Mouse (Mus musculus) cerebellum, adult 2 months (tissue): ENCODE results near the gene Gstm3. TPM values are rescaled to one million over a fixed set of nuclear protein-coding genes. Genes with fewer than 3 reads are reported as not detected.
"Not testable (repeated sequence)": the region's sequence is repeated elsewhere in the genome, so short reads cannot be mapped to it uniquely, and the experiment has no call there.

Experiments
- DNase-seq, 2 experiments: peaks; one replicate each; pipeline ENCODE4 v3.0.0; 2021
- H3K27ac ChIP-seq: fragments of 200-500 bp; 2 replicates; pipeline ENCODE4 v1.5.1; 2012; ENCODE audit warnings: low read length, control low read depth, inconsistent platforms; ENCODE audit not compliant: insufficient read depth
- H3K27me3 ChIP-seq: fragments of 200-500 bp; 2 replicates; pipeline ENCODE4 v1.6.1; 2012; ENCODE audit warnings: inconsistent platforms, mild to moderate bottlenecking, low read length, moderate library complexity; ENCODE audit not compliant: control insufficient read depth, insufficient read depth
- H3K4me1 ChIP-seq: fragments of 200-500 bp; 2 replicates; pipeline ENCODE4 v1.6.1; 2011; ENCODE audit warnings: low read length; ENCODE audit not compliant: control insufficient read depth, insufficient read depth
- H3K4me3 ChIP-seq: fragments of 200-500 bp; replicated peaks from 2 replicates; pipeline ENCODE3; 2011; ENCODE audit warnings: mild to moderate bottlenecking, low read depth, low read length, control low read depth; ENCODE audit not compliant: insufficient read depth
- CTCF ChIP-seq: fragments of 200-500 bp; IDR thresholded peaks from 2 replicates; pipeline ENCODE4 v1.5.1; 2011; ENCODE audit warnings: low read depth, mild to moderate bottlenecking, control low read depth, low read length, moderate library complexity, borderline replicate concordance; ENCODE audit not compliant: insufficient read depth
- POLR2A ChIP-seq: fragments of 200-500 bp; IDR thresholded peaks from 2 replicates; pipeline ENCODE4 v1.6.1; 2011; ENCODE audit warnings: low read length, control low read depth, borderline replicate concordance; ENCODE audit not compliant: insufficient read depth
- WGBS: fragments of 180-500 bp; shearing (Covaris S2); methylation state at CpG from one replicate; pipeline ENCODE4 v1.1.7; 2018; 5-methylcytosine and 5-hydroxymethylcytosine counted together
- polyA plus RNA-seq: library from polyadenylated mRNA; depleted of rRNA; stranded (reverse); fragments of >200 nt; gene quantifications from 2 replicates; pipeline ENCODE4 v1.2.3, GENCODE M21; 2012; rRNA removed

Gstm3 gene
- polyA plus RNA-seq: not detected in 2 replicates

- H3K27me3 ChIP-seq: no peaks in the 10 kb centered on the region; the same call in 1 of the 2 replicates
- no peak within 1 kb of the TSS for H3K4me3 ChIP-seq
- no peaks in the 10 kb centered on the region for H3K4me1 ChIP-seq
- WGBS: 73% methylated on average over 13 of the region's 13 CpGs
- DNase-seq: no peak
- H3K27ac ChIP-seq: no peak within 1 kb of the TSS
- no peak for TF ChIP-seq CTCF
Measured at GRCm38 (mm10) chr3:107968724-107969395, at the start of gene Gstm3. Gene Gstm3 (minus strand): TSS chr3:107969283.

- Histone ChIP-seq H3K4me3 (peak overlapping the region; percentile 71), H3K4me1 (no peaks in the 10 kb centered on the region), H3K27ac (no peak overlapping the region; the same call in 1 of the 2 replicates), H3K27me3 (no peaks in the 10 kb centered on the region)
- no peak for DNase-seq
- TF ChIP-seq CTCF (no peak), POLR2A (no peak)
- WGBS: 17% methylated on average over 14 of the region's 14 CpGs
Measured at GRCm38 (mm10) chr3:108018190-108018820, 49.2 kb upstream of the Gstm3 start.

- under 1% methylated on average over 31 of the region's 31 CpGs for WGBS
- Histone ChIP-seq H3K4me1 (no peaks in the 10 kb centered on the region), H3K27me3 (no peaks in the 10 kb centered on the region), H3K27ac (peak within 1 kb of the TSS; percentile 2; the same call in 1 of the 2 replicates), H3K4me3 (peak within 1 kb of the TSS; percentile 71)
- TF ChIP-seq POLR2A (no peak), CTCF (peak; percentile 77)
- DNase-seq: peak; percentile 87 to 88
Measured at GRCm38 (mm10) chr3:108017473-108018189, 48.5 kb upstream of the Gstm3 start, which contains the start of gene Gstm1. Gene Gstm1 (minus strand): TSS chr3:108017973.

- not testable (repeated sequence) for H3K4me1 ChIP-seq, H3K27ac ChIP-seq, H3K27me3 ChIP-seq, H3K4me3 ChIP-seq, DNase-seq
- WGBS: 90% methylated on average over 5 of the region's 5 CpGs
Measured at GRCm38 (mm10) chr3:108016468-108016867, 47.4 kb upstream of the Gstm3 start.

GRCm38 (mm10) chr3:108014974-108015346 is 45.9 kb upstream of the Gstm3 start:
- no peaks in the 10 kb centered on the region for H3K27me3 ChIP-seq
- H3K4me1 ChIP-seq: no peaks in the 10 kb centered on the region
- H3K27ac ChIP-seq: no peak overlapping the region
- no peak for DNase-seq
- no peak overlapping the region for H3K4me3 ChIP-seq
- TF ChIP-seq POLR2A (no peak), CTCF (no peak)
- WGBS: 91% methylated on average over 2 of the region's 2 CpGs

GRCm38 (mm10) chr3:108014098-108014973 is 45.3 kb upstream of the Gstm3 start:
- H3K27ac ChIP-seq: 0 out of 2 replicates have a peak overlapping the region, but pooled peaks have one; percentile 6
- H3K27me3 ChIP-seq: no peaks in the 10 kb centered on the region
- 85% methylated on average over 8 of the region's 8 CpGs for WGBS
- TF ChIP-seq CTCF (no peak), POLR2A (no peak)
- H3K4me3 ChIP-seq: no peak overlapping the region
- DNase-seq: no peak
- no peaks in the 10 kb centered on the region for H3K4me1 ChIP-seq

- peak overlapping the region; percentile 2; the same call in 1 of the 2 replicates for H3K27ac ChIP-seq
- 55% methylated on average over 4 of the region's 4 CpGs for WGBS
- TF ChIP-seq POLR2A: no peak
- TF ChIP-seq CTCF: no peak
- H3K4me1 ChIP-seq: no peaks in the 10 kb centered on the region
- H3K4me3 ChIP-seq: no peak overlapping the region
- peak in 1 of 2 experiments; percentile 28 for DNase-seq
- no peaks in the 10 kb centered on the region for H3K27me3 ChIP-seq
Measured at GRCm38 (mm10) chr3:108013331-108013871, 44.3 kb upstream of the Gstm3 start.
